Mouse (Mus musculus): ENCODE results near the gene Lgals2.

DNA sequence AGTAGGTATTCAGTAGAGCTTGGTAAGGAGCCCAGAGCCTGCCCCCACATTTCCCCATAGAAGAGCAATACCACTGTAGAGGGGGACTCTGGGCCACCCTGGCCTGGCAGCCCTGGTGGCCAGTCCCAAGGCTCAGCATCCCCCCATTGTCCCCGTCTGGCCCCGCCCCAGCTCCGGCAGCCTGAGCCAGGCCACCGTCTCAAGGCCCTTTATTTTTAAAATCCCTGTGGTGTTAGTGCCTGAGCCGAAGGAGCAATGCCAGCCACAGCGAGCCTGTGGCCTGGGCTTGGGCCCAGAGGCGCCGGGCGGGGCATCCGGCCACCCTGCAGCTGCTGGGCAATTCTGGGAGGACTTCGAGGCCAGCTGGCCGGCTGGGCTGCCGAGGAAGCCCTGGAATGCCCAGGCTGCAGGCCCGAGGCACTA, 22.6 kb downstream of the Lgals2 start:
- TF ChIP-seq CTCF (IDR thresholded peaks at IDR 0.05; ENCODE audit: low read depth, low read length): no peak
- TF ChIP-seq TAL1 (conservative IDR thresholded peaks at IDR 0.05; ENCODE audit: low read depth, low read length): no peak
- no peak for TF ChIP-seq GATA1 (IDR thresholded peaks at IDR 0.05; ENCODE audit: borderline replicate concordance, low read length)

Measured in G1E (cell line).